Mouse (Mus musculus): ENCODE data around the gene Tgfbrap1. TPM values are rescaled to one million over a fixed set of nuclear protein-coding genes. Genes with fewer than 3 reads are reported as not detected.
"Not testable (repeated sequence)": the region's sequence is repeated elsewhere in the genome, so short reads cannot be mapped to it uniquely, and the experiment has no call there.

Tgfbrap1 gene
- total and polyA plus RNA-seq, 3 experiments, result 3.8 to 8.4 (median 6.0) TPM

DNA sequence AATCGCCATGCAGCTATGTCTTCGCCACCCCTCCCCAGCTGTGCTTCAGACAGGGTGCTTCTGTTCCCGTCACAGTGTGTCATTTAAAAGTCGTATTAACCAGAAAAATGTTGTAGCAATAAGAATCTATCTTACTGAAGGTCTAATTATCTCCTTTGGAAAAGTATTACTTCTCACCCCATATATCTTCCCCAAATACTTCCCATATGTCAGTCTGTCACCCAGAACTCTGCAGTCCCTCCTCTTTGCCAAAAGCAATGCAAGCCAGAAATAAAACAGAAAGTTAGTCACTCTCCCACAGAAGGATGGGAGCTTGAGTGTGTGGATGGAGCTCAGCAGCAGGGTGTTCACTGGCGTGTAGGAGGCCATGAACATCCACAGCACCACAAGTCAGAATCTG is 38.9 kb upstream of the Tgfbrap1 start:
- Histone ChIP-seq H3K4me1 (ENCODE audit: control insufficient read depth in 1 of 2, insufficient read depth in 2 of 2) (peaks cover 0 to 6% of the 10 kb centered on the region in 2 experiments; a peak in 1 of 4 replicates), H3K27ac (ENCODE audit: insufficient read depth, low read depth) (no peak overlapping the region), H3K4me3 (replicated peaks in 1 of 3; ENCODE audit: low read depth in 2 of 3, low read length in 2 of 3, poor library complexity in 1 of 3) (no peak overlapping the region), H3K9me3 (replicated peaks; ENCODE audit: low read length) (peaks cover 6% of the 10 kb centered on the region), H3K9ac (ENCODE audit: insufficient read depth, low read depth) (no peak overlapping the region), H3K79me2 (replicated peaks; ENCODE audit: control insufficient read depth, extremely low read depth, insufficient read depth, poor library complexity, severe bottlenecking) (no peaks in the 10 kb centered on the region), H3K27me3 (replicated peaks) (no peaks in the 10 kb centered on the region), H3K4me2 (ENCODE audit: insufficient read depth, low read depth, poor library complexity, severe bottlenecking) (no peak overlapping the region), H3K36me3 (replicated peaks in 1 of 2; ENCODE audit: control insufficient read depth in 1 of 2, insufficient read depth in 1 of 2, low read length in 1 of 2) (no peaks in the 10 kb centered on the region)
- dilution Hi-C loops (cut with MboI; ENCODE audit: extremely low pct_ligation_motif_present, extremely low pct_unique_long_range_greater_than_20kb, low sequenced_read_pairs), result no loop called here
- no peak for TF ChIP-seq EP300 (IDR thresholded peaks at IDR 0.05; ENCODE audit: low read length)
- TF ChIP-seq MEF2A (IDR thresholded peaks at IDR 0.05; ENCODE audit: borderline replicate concordance, low read depth, low read length), result no peak
- no peak for TF ChIP-seq ZMIZ1 (IDR thresholded peaks at IDR 0.05; ENCODE audit: low read depth, low read length)
- TF ChIP-seq JUN (IDR thresholded peaks at IDR 0.05; ENCODE audit: insufficient read depth, low read depth, low read length), result no peak
- TF ChIP-seq UBTF (IDR thresholded peaks at IDR 0.05; ENCODE audit: low read depth, low read length), result no peak
- TF ChIP-seq NRF1 (IDR thresholded peaks at IDR 0.05; ENCODE audit: low read depth, low read length), result no peak
- TF ChIP-seq NELFE (IDR thresholded peaks at IDR 0.05; ENCODE audit: low read depth, low read length), result no peak
- TF ChIP-seq POLR2AphosphoS2 (IDR thresholded peaks at IDR 0.05; ENCODE audit: low read depth, low read length), result no peak
- TF ChIP-seq TCF12 (IDR thresholded peaks at IDR 0.05; ENCODE audit: low read depth, low read length), result no peak
- no peak for TF ChIP-seq BHLHE40 (IDR thresholded peaks at IDR 0.05; ENCODE audit: low read depth, low read length)
- TF ChIP-seq MAFK (IDR thresholded peaks at IDR 0.05; ENCODE audit: insufficient replicate concordance, low read length), result no peak
- TF ChIP-seq CHD1 (IDR thresholded peaks at IDR 0.05; ENCODE audit: low read depth, low read length), result no peak
- TF ChIP-seq SIN3A (IDR thresholded peaks at IDR 0.05; ENCODE audit: low read length), result no peak
- no peak for TF ChIP-seq ZNF384 (IDR thresholded peaks at IDR 0.05; ENCODE audit: low read depth, low read length)
- no peak for DNase-seq (ENCODE audit: extremely low read depth)
- in situ Hi-C loops (cut with MboI; ENCODE audit: low pct_ligation_motif_present, low pct_unique_long_range_greater_than_20kb, low sequenced_read_pairs), result loop anchor here (25.0 kb wide), 2 partner anchors 500 to 600 kb away; partner anchors contain the start of gene 1500015O10Rik

DNA sequence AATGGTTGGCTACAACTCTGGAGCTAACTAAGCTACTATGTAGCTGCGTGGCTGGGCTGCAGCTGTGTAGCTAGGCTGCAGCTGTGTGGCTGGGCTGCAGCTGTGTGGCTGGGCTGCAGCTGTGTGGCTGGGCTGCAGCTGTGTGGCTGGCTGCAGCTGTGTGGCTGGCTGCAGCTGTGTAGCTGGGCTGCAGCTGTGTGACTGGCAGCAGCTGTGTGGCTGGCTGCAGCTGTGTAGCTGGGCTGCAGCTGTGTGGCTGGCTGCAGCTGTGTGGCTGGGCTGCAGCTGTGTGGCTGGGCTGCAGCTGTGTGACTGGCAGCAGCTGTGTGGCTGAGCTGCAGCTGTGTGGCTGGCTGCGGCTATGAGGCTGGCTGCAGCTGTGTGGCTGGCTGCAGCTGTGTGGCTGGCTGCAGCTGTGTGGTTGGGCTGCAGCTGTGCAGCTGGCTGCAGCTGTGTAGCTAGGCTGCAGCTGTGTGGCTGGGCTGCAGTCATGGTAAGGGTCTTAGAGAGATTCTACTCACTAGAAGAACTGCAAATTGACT is 38.1 kb upstream of the Tgfbrap1 start:
- DNase-seq (ENCODE audit: extremely low read depth); H3K4me1 ChIP-seq (ENCODE audit: control insufficient read depth in 1 of 2, insufficient read depth in 2 of 2); dilution Hi-C loops (cut with MboI; ENCODE audit: extremely low pct_ligation_motif_present, extremely low pct_unique_long_range_greater_than_20kb, low sequenced_read_pairs); H3K4me3 ChIP-seq (replicated peaks in 1 of 3; ENCODE audit: low read depth in 2 of 3, low read length in 2 of 3, poor library complexity in 1 of 3); H3K9me3 ChIP-seq (replicated peaks; ENCODE audit: low read length); H3K9ac ChIP-seq (ENCODE audit: insufficient read depth, low read depth); H3K27ac ChIP-seq (ENCODE audit: insufficient read depth, low read depth); H3K36me3 ChIP-seq (replicated peaks in 1 of 2; ENCODE audit: control insufficient read depth in 1 of 2, insufficient read depth in 1 of 2, low read length in 1 of 2); H3K27me3 ChIP-seq (replicated peaks); H3K4me2 ChIP-seq (ENCODE audit: insufficient read depth, low read depth, poor library complexity, severe bottlenecking); H3K79me2 ChIP-seq (replicated peaks; ENCODE audit: control insufficient read depth, extremely low read depth, insufficient read depth, poor library complexity, severe bottlenecking): not testable (repeated sequence)
- 0 out of 2 replicates have a peak, but pooled peaks have one; percentile 22 for TF ChIP-seq TCF12 (IDR thresholded peaks at IDR 0.05; ENCODE audit: low read depth, low read length)
- in situ Hi-C loops (cut with MboI; ENCODE audit: low pct_ligation_motif_present, low pct_unique_long_range_greater_than_20kb, low sequenced_read_pairs), result loop anchor here (25.0 kb wide), 2 partner anchors 501 to 601 kb away; partner anchors contain the start of gene 1500015O10Rik
